Mouse (Mus musculus) neural tube, embryonic 13.5 days (tissue): Measurements from ENCODE around the gene Hspb3. TPM values are rescaled to one million over a fixed set of nuclear protein-coding genes. Genes with fewer than 3 reads are reported as not detected.
A peak's percentile ranks its signal among the peaks of the same experiment; 100 is the strongest.

Experiments
- ATAC-seq: fragments of 200-750 bp; cut with Nextera tagmentation; 2 replicates; pipeline ENCODE4 v1.8.0; 2017; ENCODE audit warnings: low read depth, mild to moderate bottlenecking, moderate TSS enrichment, moderate library complexity
- H3K27ac ChIP-seq: fragments of 300-500 bp; sonication (generic); replicated peaks from 2 replicates; pipeline ENCODE4 v1.5.1; 2015; ENCODE audit warnings: moderate library complexity, mild to moderate bottlenecking, inconsistent platforms
- H3K27me3 ChIP-seq: fragments of 300-500 bp; sonication (generic); 2 replicates; pipeline ENCODE4 v1.6.1; 2015; ENCODE audit warnings: mild to moderate bottlenecking, inconsistent platforms
- H3K36me3 ChIP-seq: fragments of 300-500 bp; sonication (generic); 2 replicates; pipeline ENCODE4 v1.6.1; 2015; ENCODE audit warnings: mild to moderate bottlenecking, inconsistent platforms
- H3K4me1 ChIP-seq: fragments of 300-500 bp; sonication (generic); replicated peaks from 2 replicates; pipeline ENCODE4 v1.6.1; 2015; ENCODE audit warnings: inconsistent platforms
- H3K4me2 ChIP-seq: fragments of 300-500 bp; sonication (generic); 2 replicates; pipeline ENCODE4 v1.6.1; 2015; ENCODE audit warnings: inconsistent platforms, mild to moderate bottlenecking, moderate library complexity
- H3K4me3 ChIP-seq: fragments of 300-500 bp; sonication (generic); 2 replicates; pipeline ENCODE4 v1.5.1; 2015; ENCODE audit warnings: mild to moderate bottlenecking, inconsistent platforms
- H3K9ac ChIP-seq: fragments of 300-500 bp; sonication (generic); 2 replicates; pipeline ENCODE4 v1.6.1; 2015; ENCODE audit warnings: moderate library complexity, mild to moderate bottlenecking, inconsistent platforms
- H3K9me3 ChIP-seq: fragments of 300-500 bp; sonication (generic); 2 replicates; pipeline ENCODE4 v1.6.1; 2016; ENCODE audit warnings: inconsistent platforms
- WGBS: fragments of 180-500 bp; shearing (Covaris S2); methylation state at CpG from one replicate; pipeline ENCODE4 v1.1.7; 2015; 5-methylcytosine and 5-hydroxymethylcytosine counted together
- polyA plus RNA-seq: library from polyadenylated mRNA; unstranded; fragments of >200 nt; fragmentation: Nextera tagmentation; extraction: Ambion mirVana; gene quantifications from 2 replicates; pipeline ENCODE4 v1.2.1, GENCODE M21; 2015

Hspb3 gene
- polyA plus RNA-seq, 1 experiment from 2014 or later = 1.0 TPM

DNA sequence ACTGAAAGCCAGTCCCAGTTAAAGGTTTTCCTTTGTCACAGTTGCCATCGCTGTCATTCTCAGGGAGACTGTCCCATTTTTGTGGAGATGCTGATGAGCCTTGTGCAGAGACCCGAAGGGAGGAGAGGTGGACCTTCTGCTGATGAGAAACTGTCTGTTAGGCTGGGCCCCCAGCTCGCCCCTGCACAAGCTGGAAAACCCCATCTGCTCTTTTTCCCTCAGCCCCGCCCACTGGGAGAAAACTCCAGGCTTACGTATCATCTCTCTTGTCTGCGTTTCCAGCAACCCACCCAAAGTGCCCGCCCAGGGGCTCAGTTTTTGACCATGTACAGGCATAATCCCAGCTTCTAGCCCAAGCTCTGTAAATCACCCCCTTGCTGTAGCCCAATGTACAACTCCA, 17.2 kb upstream of the Hspb3 start:
- Histone ChIP-seq H3K36me3 (no peaks in the 10 kb centered on the region), H3K27ac (no peak overlapping the region), H3K9me3 (no peaks in the 10 kb centered on the region), H3K9ac (no peak overlapping the region), H3K4me3 (no peak overlapping the region), H3K4me1 (no peaks in the 10 kb centered on the region), H3K27me3 (no peaks in the 10 kb centered on the region), H3K4me2 (no peak overlapping the region)
- no peak for ATAC-seq
- 94% methylated on average over 7 of the region's 7 CpGs for WGBS

DNA sequence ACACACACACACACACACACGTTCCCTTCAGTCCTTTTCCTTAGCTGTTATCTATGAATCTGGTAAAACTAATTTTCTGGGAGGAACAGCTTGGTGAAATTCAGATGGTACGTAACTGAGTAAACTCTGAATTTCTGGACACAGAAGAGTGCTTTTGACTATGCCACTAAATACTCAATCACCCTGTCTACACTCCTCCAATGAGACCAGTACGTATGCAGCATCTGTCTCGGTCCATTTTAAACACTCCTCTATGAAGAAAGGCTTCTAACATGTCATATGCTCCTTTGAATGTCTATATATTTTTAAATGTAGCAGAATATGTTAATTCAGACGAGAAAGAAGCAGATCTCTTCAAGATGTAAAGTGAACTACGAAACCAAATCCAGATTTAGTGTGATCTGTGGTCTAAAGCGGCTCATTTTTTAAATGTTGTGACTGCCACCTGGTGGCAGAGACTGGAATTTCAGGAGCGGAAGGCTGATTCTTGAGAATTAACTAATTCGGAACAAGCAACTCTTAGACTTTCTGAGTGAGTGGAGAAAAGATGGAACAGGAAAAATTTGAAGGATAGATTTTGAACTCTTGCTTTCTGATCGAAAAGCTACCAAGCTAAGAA, 6.1 kb upstream of the Hspb3 start:
- H3K4me3 ChIP-seq = no peak overlapping the region
- ATAC-seq = no peak
- no peak overlapping the region for H3K9ac ChIP-seq
- no peak overlapping the region for H3K27ac ChIP-seq
- H3K9me3 ChIP-seq = no peaks in the 10 kb centered on the region
- H3K27me3 ChIP-seq = peaks cover 15% of the 10 kb centered on the region
- WGBS = 40% methylated on average over 10 of the region's 10 CpGs
- H3K4me1 ChIP-seq = no peaks in the 10 kb centered on the region
- no peak overlapping the region for H3K4me2 ChIP-seq
- H3K36me3 ChIP-seq = no peaks in the 10 kb centered on the region

DNA sequence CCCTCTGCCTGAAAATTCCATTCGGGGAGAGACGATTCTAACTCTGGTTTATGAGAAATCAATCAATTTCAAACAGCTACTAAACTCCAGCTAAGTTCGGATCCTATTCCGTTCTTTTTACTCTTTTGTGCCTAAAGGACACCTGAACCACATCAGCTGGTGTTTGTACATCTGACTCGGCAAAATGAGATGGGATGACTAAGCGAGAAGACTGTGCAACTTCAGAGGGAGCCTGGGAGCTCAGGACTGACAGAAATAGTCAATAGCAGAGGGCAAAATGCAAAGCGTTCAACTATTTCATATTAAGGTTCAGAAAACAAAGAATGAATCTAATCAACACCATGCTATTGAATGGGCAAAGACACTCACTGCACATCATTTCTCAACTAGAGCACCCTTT, 407 bp upstream of the Hspb3 start:
- Histone ChIP-seq H3K27me3 (peaks cover 13% of the 10 kb centered on the region), H3K4me2 (no peak overlapping the region), H3K4me1 (peaks cover 13% of the 10 kb centered on the region), H3K27ac (no peak overlapping the region), H3K36me3 (no peaks in the 10 kb centered on the region), H3K9me3 (no peaks in the 10 kb centered on the region), H3K9ac (no peak overlapping the region), H3K4me3 (no peak overlapping the region)
- WGBS = 68% methylated on average over 7 of the region's 7 CpGs
- ATAC-seq = no peak

DNA sequence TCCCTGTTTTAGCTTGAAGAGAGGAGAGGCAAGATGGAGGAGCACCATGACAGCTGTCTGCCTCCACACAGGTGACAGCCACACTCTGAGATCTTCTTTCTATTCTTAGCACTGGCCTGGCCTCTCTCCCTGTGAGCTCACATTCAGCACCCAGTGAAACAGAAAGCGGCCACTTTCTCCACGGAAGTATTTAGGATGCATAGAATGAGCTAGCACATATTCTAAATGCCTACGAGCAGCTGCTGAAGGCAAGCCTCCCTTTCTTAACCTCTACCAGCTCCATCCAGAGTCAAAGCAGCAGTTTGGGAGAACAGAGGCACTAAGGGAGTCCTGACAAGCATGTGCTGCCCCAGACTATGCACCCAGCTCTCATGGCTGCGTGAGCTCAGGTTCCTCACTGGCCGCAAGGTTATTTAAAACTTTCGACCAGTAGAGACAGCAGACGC, 1.6 kb downstream of the Hspb3 start:
- Histone ChIP-seq H3K36me3 (no peaks in the 10 kb centered on the region), H3K27ac (no peak overlapping the region)
- 78% methylated on average over 7 of the region's 7 CpGs for WGBS

DNA sequence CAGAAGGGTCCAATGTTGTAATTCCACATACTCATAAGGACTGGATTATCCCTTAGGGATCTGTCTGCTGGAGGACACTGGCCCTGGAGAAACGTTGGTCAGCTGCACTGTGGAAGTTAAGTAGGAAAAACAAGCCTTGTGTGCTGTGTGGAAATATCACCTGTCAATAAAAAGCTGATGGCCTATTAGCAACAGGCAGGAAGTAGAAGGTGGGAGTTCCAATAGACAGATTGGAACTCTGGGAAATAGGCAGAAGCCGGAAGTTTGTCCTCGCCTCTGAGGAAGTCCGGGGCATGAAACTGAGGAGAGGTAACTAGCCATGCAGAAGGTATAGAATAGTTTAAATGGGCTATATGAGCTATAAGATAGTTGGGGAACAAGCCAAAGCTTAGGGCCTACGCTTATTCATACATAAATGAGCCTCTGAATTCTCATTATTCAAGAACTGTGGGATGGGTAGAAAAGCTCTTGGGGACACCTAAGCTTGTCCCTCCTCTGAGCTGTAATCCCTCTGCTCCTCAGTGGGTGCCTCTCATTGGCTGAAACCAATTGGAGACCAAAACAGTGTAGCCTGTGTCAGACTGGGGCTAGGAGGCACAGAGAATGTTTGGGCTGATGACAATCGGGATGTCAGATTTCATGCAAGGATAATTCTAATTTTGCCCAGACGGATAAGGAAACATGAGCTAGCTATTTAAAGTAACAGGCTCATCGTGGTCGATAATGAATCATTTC, 2.7 kb downstream of the Hspb3 start:
- Histone ChIP-seq H3K27me3 (0 out of 2 replicates have a peak, but pooled peaks cover 6% of the 10 kb centered on the region), H3K9ac (no peak overlapping the region), H3K36me3 (no peaks in the 10 kb centered on the region), H3K9me3 (no peaks in the 10 kb centered on the region), H3K27ac (no peak overlapping the region), H3K4me2 (no peak overlapping the region), H3K4me1 (peaks cover 13% of the 10 kb centered on the region), H3K4me3 (no peak overlapping the region)
- 85% methylated on average over 9 of the region's 9 CpGs for WGBS
- no peak for ATAC-seq

More for the DNA sequence above, 1.6 kb downstream of the Hspb3 start:
- 0 out of 2 replicates have a peak overlapping the region, but pooled peaks have one; percentile 8 for H3K9ac ChIP-seq
- no peak for ATAC-seq
- H3K4me2 ChIP-seq = no peak overlapping the region
- H3K9me3 ChIP-seq = no peaks in the 10 kb centered on the region
- H3K4me3 ChIP-seq = no peak overlapping the region
- peaks cover 13% of the 10 kb centered on the region for H3K4me1 ChIP-seq
- 0 out of 2 replicates have a peak, but pooled peaks cover 6% of the 10 kb centered on the region for H3K27me3 ChIP-seq

DNA sequence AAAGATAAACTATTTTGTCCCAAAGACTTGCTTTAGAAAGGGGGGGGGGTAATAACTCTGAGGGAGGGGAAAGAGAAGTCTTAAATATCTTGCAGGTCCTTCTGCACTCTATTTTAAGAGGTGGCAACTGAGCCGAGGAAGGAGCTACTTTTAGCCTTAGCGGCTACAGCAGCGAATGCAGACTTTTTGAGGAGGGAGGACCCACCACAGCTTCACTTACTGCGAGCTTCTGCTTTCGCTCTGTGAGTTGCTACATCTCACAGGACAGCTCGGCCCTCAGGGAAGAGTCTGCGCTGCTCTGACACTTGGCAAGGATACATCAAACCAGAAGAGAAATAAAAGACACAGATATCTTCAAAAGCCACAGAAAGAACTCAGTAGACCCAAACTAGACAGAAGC, 6.3 kb downstream of the Hspb3 start:
- Histone ChIP-seq H3K4me1 (no peaks in the 10 kb centered on the region), H3K9ac (no peak overlapping the region), H3K36me3 (no peaks in the 10 kb centered on the region), H3K9me3 (no peaks in the 10 kb centered on the region), H3K27me3 (no peaks in the 10 kb centered on the region), H3K4me3 (no peak overlapping the region), H3K4me2 (no peak overlapping the region), H3K27ac (no peak overlapping the region)
- no peak for ATAC-seq
- WGBS = 91% methylated on average over 7 of the region's 7 CpGs

DNA sequence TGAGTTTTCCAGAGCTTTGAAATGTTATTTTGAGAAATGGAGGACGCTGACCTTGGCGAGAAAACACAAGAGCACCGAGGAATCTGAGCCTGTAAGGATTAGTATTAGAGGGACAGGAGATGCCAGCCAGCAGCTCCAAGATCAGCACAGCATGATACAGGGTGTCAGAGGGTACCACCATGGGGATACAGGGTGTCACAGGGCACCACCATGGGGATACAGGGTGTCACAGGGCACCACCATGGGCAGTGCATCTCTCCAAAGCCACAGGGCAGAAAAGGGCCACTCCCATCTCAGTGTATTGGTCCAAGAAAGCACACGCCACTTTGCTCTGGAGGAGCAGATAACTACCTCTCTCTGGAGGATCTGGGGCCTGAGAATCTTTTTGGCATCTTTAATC, 6.8 kb downstream of the Hspb3 start:
- H3K9me3 ChIP-seq = no peaks in the 10 kb centered on the region
- no peak overlapping the region for H3K4me3 ChIP-seq
- 91% methylated on average over 4 of the region's 4 CpGs for WGBS
- H3K36me3 ChIP-seq = no peaks in the 10 kb centered on the region
- no peak overlapping the region for H3K9ac ChIP-seq
- no peak overlapping the region for H3K27ac ChIP-seq
- no peak overlapping the region for H3K4me2 ChIP-seq
- H3K27me3 ChIP-seq = no peaks in the 10 kb centered on the region
- no peaks in the 10 kb centered on the region for H3K4me1 ChIP-seq
- ATAC-seq = no peak

DNA sequence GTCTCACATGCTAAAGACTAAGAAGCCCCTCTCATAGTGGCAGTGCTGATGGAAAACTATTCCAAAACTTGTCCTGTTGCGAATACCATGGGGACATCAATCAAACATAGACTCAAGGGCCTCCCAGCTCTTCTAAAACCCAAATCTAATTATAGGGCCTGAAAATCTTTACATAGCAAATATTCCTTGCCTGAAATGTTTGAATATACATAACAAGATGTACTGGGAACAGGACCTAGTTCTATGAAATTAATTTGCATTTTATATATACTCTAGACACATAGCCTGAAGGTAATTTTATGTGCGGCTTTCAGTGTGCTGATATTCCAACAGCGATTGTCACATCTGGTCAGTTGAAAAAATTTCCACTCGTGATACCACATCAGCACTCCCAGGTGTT, 8.0 kb downstream of the Hspb3 start:
- H3K9me3 ChIP-seq = no peaks in the 10 kb centered on the region
- no peak overlapping the region for H3K9ac ChIP-seq
- no peak for ATAC-seq
- no peak overlapping the region for H3K27ac ChIP-seq
- no peaks in the 10 kb centered on the region for H3K36me3 ChIP-seq
- H3K4me2 ChIP-seq = no peak overlapping the region
- no peak overlapping the region for H3K4me3 ChIP-seq
- 86% methylated on average over 4 of the region's 4 CpGs for WGBS
- no peaks in the 10 kb centered on the region for H3K4me1 ChIP-seq
- H3K27me3 ChIP-seq = no peaks in the 10 kb centered on the region

DNA sequence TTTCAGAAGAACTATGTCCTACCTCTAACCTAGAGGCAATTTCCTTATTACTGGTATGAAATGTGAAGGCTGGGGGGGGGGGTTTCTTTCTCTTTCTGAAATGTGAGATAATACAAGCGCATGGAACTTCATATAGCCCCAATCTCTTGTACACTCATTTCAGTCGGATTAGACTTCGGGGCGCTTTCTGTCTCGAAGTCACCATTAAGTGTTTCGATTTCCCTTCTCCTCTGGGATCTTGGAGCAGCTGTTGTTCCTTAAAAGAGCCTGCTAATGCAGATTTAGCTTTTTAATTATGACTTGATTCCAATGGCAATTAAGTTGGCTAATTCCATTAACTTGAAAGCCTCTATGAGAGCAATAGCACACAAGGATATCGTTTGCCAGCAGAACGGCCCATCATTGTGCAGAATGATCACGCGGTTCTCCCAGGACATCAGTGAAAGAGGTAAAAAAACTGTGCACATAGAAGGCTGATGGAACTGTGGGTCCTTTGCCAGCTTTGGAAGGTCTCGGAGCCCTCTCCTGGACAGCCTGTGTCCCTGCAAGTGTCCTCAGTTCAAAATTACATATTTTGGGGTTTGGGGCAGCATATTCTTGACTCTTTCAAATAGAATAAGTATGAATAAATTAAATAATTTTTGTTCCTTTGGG, 22.4 kb downstream of the Hspb3 start:
- WGBS = 47% methylated on average over 11 of the region's 11 CpGs

DNA sequence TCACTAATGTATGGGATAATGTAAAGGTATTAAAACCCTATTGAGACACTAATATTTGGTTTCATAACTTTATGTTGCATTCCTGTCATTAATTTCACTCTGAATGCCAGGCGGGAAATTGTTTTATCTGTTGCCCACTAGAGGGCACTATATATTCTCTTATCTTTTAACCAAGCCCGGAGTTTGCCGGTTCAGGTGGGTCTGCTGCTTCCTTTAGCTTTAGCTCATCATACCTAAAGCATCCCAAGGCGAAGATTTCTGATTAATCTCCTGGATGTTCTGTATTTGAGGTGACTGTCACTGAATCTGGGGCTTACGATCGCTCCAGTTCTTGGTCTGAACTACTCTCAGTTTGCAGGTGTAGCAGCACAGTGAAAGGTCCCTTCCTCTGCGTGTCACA, 24.6 kb downstream of the Hspb3 start:
- ATAC-seq = no peak
- Histone ChIP-seq H3K4me1 (0 out of 2 replicates have a peak, but pooled peaks cover 4% of the 10 kb centered on the region), H3K4me3 (no peak overlapping the region), H3K27me3 (0 out of 2 replicates have a peak, but pooled peaks cover 3% of the 10 kb centered on the region), H3K36me3 (no peaks in the 10 kb centered on the region), H3K4me2 (no peak overlapping the region), H3K27ac (no peak overlapping the region), H3K9ac (no peak overlapping the region), H3K9me3 (no peaks in the 10 kb centered on the region)
- WGBS = 29% methylated on average over 7 of the region's 7 CpGs

More for the DNA sequence above, 22.4 kb downstream of the Hspb3 start:
- H3K9me3 ChIP-seq = no peaks in the 10 kb centered on the region
- H3K36me3 ChIP-seq = no peaks in the 10 kb centered on the region
- no peak overlapping the region for H3K9ac ChIP-seq
- no peak overlapping the region for H3K4me2 ChIP-seq
- H3K4me1 ChIP-seq = 0 out of 2 replicates have a peak, but pooled peaks cover 4% of the 10 kb centered on the region
- peak; percentile 84 for ATAC-seq
- H3K27ac ChIP-seq = peak overlapping the region; percentile 33; the same call in 1 of the 2 replicates
- 0 out of 2 replicates have a peak, but pooled peaks cover 3% of the 10 kb centered on the region for H3K27me3 ChIP-seq
- H3K4me3 ChIP-seq = no peak overlapping the region

DNA sequence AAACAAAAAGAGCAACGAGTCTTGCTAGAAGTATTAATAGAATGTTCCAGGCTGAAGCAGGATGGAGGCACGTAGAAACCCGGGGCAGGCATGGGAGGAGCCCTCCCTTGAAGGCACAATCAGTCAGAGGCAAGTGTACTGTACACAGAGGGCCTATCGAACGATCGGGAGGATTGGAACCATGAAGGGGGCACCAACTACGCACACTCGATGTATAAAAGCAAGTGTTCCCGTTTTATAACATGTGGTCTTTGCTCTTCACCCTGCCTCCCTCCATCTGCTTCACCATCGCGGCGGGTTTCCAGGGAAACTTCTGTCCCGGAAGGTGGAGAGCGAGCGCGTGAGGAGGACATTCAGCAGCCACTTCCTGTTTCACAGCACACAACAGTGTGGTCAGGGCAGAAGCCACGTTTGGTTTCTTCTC, 27.7 kb downstream of the Hspb3 start:
- Histone ChIP-seq H3K4me1 (no peaks in the 10 kb centered on the region), H3K4me2 (no peak overlapping the region), H3K27me3 (peaks cover 8% of the 10 kb centered on the region; the same call in 1 of the 2 replicates), H3K36me3 (no peaks in the 10 kb centered on the region), H3K4me3 (no peak overlapping the region), H3K9me3 (no peaks in the 10 kb centered on the region), H3K27ac (no peak overlapping the region), H3K9ac (no peak overlapping the region)
- 86% methylated on average over 17 of the region's 17 CpGs for WGBS
- ATAC-seq = no peak
